Mouse (Mus musculus) cerebellum, adult 2 months (tissue): ENCODE results near the gene Tm9sf2. TPM values are rescaled to one million over a fixed set of nuclear protein-coding genes. Genes with fewer than 3 reads are reported as not detected.
"Not testable (repeated sequence)": the region's sequence is repeated elsewhere in the genome, so short reads cannot be mapped to it uniquely, and the experiment has no call there.

Experiments used
- DNase-seq, 2 experiments: peaks; one replicate each; pipeline ENCODE4 v3.0.0; 2021
- H3K27ac ChIP-seq: fragments of 200-500 bp; 2 replicates; pipeline ENCODE4 v1.5.1; 2012; ENCODE audit warnings: low read length, control low read depth, inconsistent platforms; ENCODE audit not compliant: insufficient read depth
- H3K27me3 ChIP-seq: fragments of 200-500 bp; 2 replicates; pipeline ENCODE4 v1.6.1; 2012; ENCODE audit warnings: inconsistent platforms, mild to moderate bottlenecking, low read length, moderate library complexity; ENCODE audit not compliant: control insufficient read depth, insufficient read depth
- H3K4me1 ChIP-seq: fragments of 200-500 bp; 2 replicates; pipeline ENCODE4 v1.6.1; 2011; ENCODE audit warnings: low read length; ENCODE audit not compliant: control insufficient read depth, insufficient read depth
- H3K4me3 ChIP-seq: fragments of 200-500 bp; replicated peaks from 2 replicates; pipeline ENCODE3; 2011; ENCODE audit warnings: mild to moderate bottlenecking, low read depth, low read length, control low read depth; ENCODE audit not compliant: insufficient read depth
- CTCF ChIP-seq: fragments of 200-500 bp; IDR thresholded peaks from 2 replicates; pipeline ENCODE4 v1.5.1; 2011; ENCODE audit warnings: low read depth, mild to moderate bottlenecking, control low read depth, low read length, moderate library complexity, borderline replicate concordance; ENCODE audit not compliant: insufficient read depth
- POLR2A ChIP-seq: fragments of 200-500 bp; IDR thresholded peaks from 2 replicates; pipeline ENCODE4 v1.6.1; 2011; ENCODE audit warnings: low read length, control low read depth, borderline replicate concordance; ENCODE audit not compliant: insufficient read depth
- WGBS: fragments of 180-500 bp; shearing (Covaris S2); methylation state at CpG from one replicate; pipeline ENCODE4 v1.1.7; 2018; 5-methylcytosine and 5-hydroxymethylcytosine counted together
- polyA plus RNA-seq: library from polyadenylated mRNA; depleted of rRNA; stranded (reverse); fragments of >200 nt; gene quantifications from 2 replicates; pipeline ENCODE4 v1.2.3, GENCODE M21; 2012; rRNA removed

The Tm9sf2 gene
- 81.4 and 90.7 TPM in 2 replicates for polyA plus RNA-seq

DNA sequence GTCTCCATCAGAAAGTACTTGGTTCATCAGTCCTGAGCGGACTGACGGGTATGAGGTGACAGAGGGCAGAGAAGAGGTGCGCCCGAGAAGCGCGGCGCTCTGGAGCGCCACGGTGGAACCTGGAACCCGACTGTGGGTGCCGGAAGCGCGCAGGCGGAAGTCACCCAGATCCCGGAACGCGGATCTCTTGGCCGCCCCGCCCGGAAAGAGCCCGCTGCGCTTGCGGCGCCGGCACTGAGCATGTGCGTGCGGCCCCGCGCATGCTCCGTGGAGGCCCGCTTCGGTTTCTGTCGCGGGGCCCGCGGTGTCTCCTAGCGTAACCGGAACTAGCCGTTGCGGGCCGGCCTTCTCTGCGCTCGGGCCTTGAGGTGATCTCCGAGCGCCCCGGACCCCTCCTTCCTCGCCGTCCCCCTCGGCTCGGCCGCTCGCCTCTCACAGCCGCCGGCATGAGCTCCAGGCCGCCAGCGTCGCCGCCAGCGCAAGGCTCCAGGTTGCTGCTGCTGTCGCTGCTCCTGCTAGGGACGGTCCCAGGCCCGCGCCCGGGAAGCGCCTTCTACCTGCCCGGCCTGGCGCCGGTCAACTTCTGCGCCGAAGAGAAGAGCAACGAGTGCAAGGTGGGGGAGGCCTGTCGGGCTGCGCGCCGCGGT is at the start of gene Tm9sf2:
TSS of gene Tm9sf2 (plus strand) at position 217 of the 647 bp plus-strand sequence.
- peaks cover 5% of the 10 kb centered on the region for H3K4me1 ChIP-seq
- peak within 1 kb of the TSS; percentile 86 for H3K4me3 ChIP-seq
- H3K27ac ChIP-seq: peak within 1 kb of the TSS; percentile 66
- 1% methylated on average over 76 of the region's 76 CpGs for WGBS
- H3K27me3 ChIP-seq: no peaks in the 10 kb centered on the region
- peak; percentile 94 to 97 for DNase-seq
- TF ChIP-seq POLR2A: peak; percentile 95
- no peak for TF ChIP-seq CTCF

DNA sequence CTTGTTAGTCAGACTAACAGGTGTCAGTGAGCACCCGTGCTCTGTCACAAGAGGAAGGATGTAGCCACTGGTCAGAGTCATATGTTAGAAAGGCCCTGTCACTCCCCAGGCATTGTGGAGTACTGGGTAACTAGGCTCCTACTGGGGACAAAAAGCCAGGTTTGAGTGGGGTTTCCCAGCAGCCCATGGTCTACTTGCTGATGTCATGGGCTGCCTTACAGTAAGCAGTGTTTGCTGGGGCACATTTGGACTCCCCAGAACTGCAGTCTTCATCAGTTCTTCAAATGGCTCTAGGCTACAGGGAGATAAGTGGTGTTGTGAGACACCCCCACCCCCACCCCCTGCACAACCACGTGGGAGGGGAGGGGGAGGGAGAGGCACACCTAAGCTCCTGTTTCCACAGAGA is 48.9 kb upstream of the Tm9sf2 start:
- no peak for TF ChIP-seq POLR2A
- TF ChIP-seq CTCF: no peak
- Histone ChIP-seq H3K4me3 (no peak overlapping the region), H3K27ac (no peak overlapping the region), H3K27me3 (no peaks in the 10 kb centered on the region), H3K4me1 (no peaks in the 10 kb centered on the region)
- WGBS: 40% methylated on average over 2 of the region's 2 CpGs
- no peak for DNase-seq

DNA sequence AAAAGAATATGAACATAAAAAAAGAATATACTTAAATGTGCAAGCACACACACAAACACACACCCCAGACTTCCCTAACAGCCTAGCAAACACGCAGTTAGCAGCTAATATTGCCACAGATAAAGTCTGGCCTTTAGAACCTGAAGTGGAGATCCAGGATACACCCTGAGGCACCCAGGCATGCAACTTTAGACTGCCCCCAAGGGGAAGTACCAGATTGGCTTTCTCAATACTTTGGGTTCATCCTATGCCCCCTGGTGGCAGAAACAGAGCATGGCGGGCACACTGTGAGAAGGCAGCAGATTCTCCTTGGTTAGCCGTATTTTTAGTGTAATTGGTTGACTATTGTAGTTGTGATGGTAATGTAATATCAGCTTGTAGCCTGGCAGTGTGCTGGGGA is 46.2 kb upstream of the Tm9sf2 start:
- no peaks in the 10 kb centered on the region for H3K27me3 ChIP-seq
- peak; percentile 88 for TF ChIP-seq CTCF
- TF ChIP-seq POLR2A: no peak
- no peaks in the 10 kb centered on the region for H3K4me1 ChIP-seq
- H3K27ac ChIP-seq: no peak overlapping the region
- WGBS: 10% methylated on average over 3 of the region's 3 CpGs
- no peak overlapping the region for H3K4me3 ChIP-seq
- peak; percentile 51 to 70 for DNase-seq

DNA sequence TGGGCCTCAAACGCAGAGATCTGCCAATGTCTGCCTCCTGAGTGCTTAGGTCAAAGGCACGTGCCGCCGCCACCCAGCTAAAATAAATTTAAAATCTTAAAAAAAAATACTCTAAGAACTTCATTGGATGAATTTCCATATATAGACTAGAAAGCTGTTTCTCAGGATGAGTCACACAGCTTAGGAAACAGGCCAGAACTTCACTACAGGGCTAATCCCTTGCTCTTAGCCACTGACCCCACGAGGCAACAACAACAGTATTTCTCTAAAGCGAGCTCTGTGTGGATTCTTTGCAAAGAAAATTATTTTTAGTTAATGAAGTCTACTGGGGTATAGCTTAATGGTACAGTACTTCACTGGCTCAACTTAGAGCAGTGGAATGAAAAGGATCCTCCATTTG is 45.5 kb upstream of the Tm9sf2 start:
- H3K27ac ChIP-seq: no peak overlapping the region
- no peak for DNase-seq
- TF ChIP-seq CTCF (no peak), POLR2A (no peak)
- H3K4me1 ChIP-seq: no peaks in the 10 kb centered on the region
- H3K4me3 ChIP-seq: no peak overlapping the region
- no peaks in the 10 kb centered on the region for H3K27me3 ChIP-seq
- 90% methylated on average over 6 of the region's 6 CpGs for WGBS

DNA sequence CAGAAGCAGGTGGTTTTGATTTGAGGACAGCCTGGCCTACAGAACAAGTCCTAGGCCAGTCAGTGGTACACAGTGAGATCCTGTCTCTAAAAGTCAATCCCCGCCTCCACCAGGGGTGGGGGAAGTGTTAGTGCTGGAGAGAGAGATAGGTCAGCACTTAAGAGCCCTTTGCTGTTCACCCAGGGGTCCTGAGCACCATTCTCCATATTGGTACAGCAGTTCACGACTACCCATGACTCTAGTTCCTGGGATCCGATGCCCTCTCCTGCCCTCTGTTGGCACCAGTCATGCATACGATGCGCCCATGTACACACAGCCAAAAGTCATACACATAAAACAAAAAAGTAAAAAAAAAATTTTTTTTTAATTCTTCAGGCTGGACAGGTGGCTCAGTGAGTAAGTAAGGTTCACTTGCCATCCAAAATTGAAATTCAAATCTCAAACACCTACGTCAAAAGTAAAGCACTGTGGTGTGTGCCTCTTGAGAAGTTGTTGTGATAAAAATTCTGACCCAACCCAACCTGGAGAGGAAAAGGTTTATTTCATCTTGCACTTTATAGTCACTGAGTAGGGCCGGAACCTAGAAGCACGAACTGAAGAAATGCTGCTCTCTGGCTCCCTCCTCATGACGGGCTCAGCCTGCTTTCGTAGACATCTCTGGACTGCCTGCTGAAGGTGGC is 44.3 kb upstream of the Tm9sf2 start:
- H3K27ac ChIP-seq: no peak overlapping the region
- H3K4me3 ChIP-seq: no peak overlapping the region
- DNase-seq: no peak
- H3K4me1 ChIP-seq: no peaks in the 10 kb centered on the region
- H3K27me3 ChIP-seq: no peaks in the 10 kb centered on the region
- TF ChIP-seq POLR2A: no peak
- TF ChIP-seq CTCF: no peak
- 80% methylated on average over 10 of the region's 10 CpGs for WGBS

DNA sequence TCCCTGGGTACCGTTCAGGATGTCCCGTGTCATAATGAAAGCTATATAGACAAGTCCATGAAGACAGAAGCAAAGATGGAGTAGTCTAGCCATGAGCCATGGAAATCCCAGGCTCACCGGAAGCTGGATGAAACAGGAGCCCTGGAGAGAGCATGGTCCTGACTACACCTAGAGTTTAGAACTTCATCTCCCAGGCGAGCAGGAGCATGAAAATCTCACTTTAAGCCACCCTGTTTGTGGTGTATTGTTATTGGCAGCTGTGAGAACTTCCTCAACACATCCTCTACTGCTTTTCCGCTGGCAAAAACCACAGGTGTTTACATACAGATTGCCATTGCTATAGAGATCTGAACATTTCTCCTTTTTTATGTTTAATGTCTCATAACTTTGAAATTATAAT is 43.2 kb upstream of the Tm9sf2 start:
- DNase-seq: no peak
- no peaks in the 10 kb centered on the region for H3K4me1 ChIP-seq
- no peak overlapping the region for H3K4me3 ChIP-seq
- 67% methylated on average over 5 of the region's 5 CpGs for WGBS
- H3K27me3 ChIP-seq: no peaks in the 10 kb centered on the region
- TF ChIP-seq POLR2A: no peak
- no peak for TF ChIP-seq CTCF
- no peak overlapping the region for H3K27ac ChIP-seq

DNA sequence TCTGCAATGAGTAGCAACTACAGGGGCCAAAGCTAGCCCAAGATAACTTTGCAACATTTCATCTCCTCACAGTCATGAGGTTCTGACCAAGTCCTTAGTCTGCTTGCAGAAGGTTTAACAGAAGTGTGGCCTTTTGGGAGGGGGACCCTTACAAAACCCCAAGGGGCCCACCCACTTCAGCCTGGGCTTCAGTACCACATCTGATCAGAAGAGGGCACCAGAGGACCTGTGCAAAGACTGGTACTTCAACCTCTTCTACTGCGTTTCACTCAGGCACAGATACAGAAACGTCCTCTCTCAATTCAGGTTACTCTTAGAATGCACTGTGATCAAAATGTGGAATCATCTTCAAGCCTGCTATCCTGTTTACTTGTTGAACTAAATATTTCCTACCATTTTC is 42.3 kb upstream of the Tm9sf2 start:
- Histone ChIP-seq H3K27me3 (no peaks in the 10 kb centered on the region), H3K4me1 (no peaks in the 10 kb centered on the region), H3K27ac (no peak overlapping the region), H3K4me3 (no peak overlapping the region)
- WGBS: 3% methylated on average over 2 of the region's 2 CpGs
- no peak for TF ChIP-seq POLR2A
- TF ChIP-seq CTCF: peak; percentile 85
- peak; percentile 33 to 64 for DNase-seq

DNA sequence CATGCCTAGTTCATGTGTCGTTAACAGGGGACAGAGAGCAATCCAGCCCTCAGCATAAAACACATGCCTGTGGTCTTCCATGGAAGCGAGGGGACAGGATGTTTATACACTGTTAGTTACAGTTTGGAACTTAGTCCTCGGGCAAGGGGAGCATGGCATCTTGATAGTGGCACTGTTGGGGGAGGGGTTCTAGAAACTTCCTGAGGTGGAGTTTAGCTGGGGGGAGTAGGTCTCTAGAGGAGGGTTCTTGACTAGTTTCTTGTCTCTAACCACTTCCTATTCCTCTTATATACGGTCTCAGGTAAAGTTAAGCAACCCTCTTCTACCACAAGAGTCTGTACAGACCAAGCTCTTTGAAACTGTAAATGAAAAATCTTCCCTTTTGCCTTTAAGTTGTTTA is 40.6 kb upstream of the Tm9sf2 start:
- no peak overlapping the region for H3K27ac ChIP-seq
- no peaks in the 10 kb centered on the region for H3K27me3 ChIP-seq
- WGBS: 73% methylated on average over 4 of the region's 4 CpGs
- H3K4me1 ChIP-seq: no peaks in the 10 kb centered on the region
- TF ChIP-seq POLR2A: no peak
- TF ChIP-seq CTCF: no peak
- DNase-seq: no peak
- H3K4me3 ChIP-seq: no peak overlapping the region

DNA sequence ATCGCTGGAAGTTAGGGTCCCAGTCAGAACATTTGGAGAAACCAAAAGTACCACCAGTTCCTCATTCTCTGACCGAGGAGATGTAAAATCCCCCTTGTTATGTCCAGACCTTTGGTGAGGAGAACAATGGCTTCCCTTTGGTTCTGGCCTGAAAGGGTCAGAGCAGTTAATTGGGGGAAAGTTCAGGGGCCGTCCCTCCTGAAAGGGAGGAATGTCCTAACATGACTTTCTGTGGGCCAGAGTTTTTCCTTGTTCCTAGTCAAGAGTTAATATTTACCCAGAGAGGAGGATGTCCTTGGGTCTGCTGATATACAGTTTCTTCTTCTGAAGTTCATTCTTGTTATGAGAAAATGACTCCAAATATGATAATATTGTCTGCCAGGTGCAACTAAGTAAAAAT is 38.8 kb upstream of the Tm9sf2 start:
- not testable (repeated sequence) for H3K27me3 ChIP-seq, H3K27ac ChIP-seq, DNase-seq, H3K4me1 ChIP-seq, H3K4me3 ChIP-seq
- 48% methylated on average over 3 of the region's 3 CpGs for WGBS
